Mouse (Mus musculus): ENCODE measurements at regions not wholly inside any gene's neighbourhood (a gene's known extent, or its start where the extent isn't known, plus 50 kb on each side); places are given as distances from the start of the nearest gene placed in this dataset.

DNA sequence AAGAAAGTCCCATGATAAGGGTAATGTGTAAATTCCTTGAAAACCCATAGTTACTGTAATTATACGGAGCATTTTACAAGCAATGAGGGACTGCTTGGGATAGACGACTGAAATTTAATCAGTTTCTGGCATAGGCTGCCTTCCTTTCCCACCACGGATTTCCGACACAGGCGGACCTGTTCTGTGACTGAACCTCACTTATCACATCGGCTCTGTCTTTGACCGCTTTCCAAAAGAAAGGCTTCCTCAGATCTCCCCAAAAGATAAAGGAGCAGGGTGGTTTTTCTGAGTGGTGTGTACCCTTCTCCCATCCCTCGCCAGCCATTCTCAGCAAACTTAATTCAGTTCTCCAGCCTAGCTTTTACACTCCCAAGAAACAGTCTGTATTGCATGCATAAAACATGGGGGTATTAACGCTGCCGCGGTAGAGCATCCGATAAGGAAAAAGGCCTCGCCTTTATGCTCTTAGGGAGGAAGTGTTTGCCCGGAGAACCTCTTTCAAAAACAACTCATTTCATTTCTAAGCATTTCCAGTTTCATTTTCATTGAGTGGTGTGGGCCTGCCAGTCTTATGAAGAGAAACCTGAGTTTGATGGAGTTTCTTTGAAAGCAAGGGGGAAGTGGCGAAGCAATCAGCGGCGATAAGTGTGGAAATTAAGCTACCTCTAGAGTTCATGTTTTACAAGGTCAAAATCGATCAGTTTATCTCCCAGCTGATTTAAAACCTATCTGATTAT lies 435.8 kb upstream of the Adgrl2 start:
- DNase-seq (ENCODE audit: low read depth, low spot score): no peak

- DNase-seq (ENCODE audit: low read depth, low spot score): no peak
Measured at GRCm38 (mm10) chr3:149424306-149424705, 434.0 kb upstream of the Adgrl2 start.

DNA sequence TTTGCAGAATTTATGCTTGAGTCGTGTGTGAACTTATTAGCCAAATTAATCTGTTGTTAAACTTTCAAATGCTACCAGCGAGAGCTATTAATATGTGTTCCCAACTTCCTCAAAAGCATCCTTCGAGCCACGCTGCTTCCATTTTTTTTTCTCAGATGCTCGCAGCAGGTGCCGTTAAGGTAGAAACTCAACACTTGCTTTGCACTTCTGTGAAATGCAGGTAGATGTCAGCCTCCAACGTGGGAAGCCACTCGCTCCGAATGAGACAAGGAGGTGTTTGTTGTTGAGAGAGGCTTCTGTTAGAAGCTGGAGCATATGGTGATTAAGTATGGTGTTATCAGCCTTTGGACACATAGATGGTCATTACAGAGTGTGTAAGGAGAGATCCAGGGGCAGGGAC lies 433.1 kb upstream of the Adgrl2 start:
- no peak for DNase-seq (ENCODE audit: low read depth, low spot score)

DNA sequence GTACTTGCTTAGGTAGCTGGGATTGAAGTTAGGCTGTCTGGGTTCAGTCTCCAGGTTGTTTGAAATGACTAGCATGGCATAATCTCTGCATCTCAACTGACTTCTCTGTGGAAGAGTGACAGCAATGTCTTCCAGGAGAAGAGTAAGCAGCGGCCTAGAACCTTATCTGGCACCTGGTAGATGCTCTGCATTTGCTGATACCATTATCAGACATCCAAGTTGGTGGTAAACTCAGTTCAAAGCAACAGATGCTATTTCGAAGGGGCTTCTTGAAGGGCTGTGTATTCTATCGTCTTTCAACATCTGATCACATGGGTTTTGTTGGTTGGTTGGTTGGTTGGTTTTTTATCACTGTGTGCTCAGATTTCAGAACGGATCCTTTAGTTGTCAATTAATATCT lies 424.7 kb upstream of the Adgrl2 start:
- no peak for DNase-seq (ENCODE audit: low read depth, low spot score)

GRCm38 (mm10) chr3:149413114-149413513 lies 422.8 kb upstream of the Adgrl2 start:
- DNase-seq (ENCODE audit: low read depth, low spot score): no peak

- DNase-seq (ENCODE audit: low read depth, low spot score): no peak
Measured at GRCm38 (mm10) chr3:149410518-149410917, 420.2 kb upstream of the Adgrl2 start.

GRCm38 (mm10) chr3:149408858-149409257 lies 418.5 kb upstream of the Adgrl2 start:
- no peak for DNase-seq (ENCODE audit: low read depth, low spot score)

DNA sequence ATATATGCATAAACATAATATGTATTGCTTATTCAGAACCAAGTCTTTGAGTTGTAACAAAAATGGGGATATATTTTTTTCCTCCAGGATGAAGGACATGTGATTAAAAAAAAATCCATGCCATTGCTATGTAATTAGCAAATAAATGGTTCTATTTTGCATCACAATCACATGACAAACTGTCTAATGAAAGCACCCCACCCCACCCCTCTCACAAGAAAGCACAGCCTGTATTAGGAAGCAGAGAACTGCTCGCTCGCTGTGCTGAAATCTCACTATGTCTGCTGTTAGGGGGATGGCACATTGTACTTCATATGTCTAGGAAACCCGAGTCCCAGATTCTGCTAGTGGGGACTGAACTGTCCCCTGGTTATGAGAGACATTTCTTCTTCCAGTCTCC lies 415.5 kb upstream of the Adgrl2 start:
- DNase-seq (ENCODE audit: low read depth, low spot score): no peak

DNA sequence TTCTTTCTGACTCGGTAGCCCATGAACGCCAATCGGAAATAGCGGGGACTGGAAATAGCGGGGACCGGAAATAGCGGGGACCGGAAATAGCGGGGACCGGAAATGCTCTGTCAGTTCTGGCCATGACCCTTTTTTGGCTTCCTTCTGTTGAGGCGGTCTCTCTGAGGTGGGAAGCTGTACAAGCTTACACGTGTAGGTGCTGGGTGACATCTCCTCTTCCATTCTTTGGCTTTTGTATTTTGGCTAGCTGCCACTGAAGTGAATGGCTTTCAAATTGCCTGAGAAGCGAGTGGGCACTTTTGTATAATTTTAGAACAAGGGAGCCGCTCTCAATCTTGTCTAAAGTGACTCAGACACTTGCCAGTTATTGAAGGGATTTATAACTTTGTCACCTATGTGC lies 414.3 kb upstream of the Adgrl2 start:
- DNase-seq (ENCODE audit: low read depth, low spot score): no peak

DNA sequence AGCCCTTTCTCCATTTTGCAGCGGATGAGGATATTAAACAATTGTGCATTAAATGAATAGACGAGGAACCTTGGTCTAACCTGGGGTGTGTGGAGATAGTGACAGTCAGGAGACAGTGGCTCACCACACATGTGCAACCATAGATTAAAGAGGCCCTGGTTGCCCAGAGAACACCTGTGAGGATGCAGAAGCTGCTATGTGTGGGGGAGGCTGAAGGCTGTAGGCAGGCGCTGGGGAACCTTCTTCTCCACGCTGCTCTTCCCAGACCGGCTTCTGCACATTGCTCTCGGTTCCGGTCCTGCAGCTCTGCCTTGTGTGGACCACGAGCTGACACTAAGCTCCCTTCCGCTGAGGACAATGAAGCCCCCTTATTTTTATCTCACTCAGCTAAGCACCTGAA lies 412.1 kb upstream of the Adgrl2 start:
- no peak for DNase-seq (ENCODE audit: low read depth, low spot score)

DNA sequence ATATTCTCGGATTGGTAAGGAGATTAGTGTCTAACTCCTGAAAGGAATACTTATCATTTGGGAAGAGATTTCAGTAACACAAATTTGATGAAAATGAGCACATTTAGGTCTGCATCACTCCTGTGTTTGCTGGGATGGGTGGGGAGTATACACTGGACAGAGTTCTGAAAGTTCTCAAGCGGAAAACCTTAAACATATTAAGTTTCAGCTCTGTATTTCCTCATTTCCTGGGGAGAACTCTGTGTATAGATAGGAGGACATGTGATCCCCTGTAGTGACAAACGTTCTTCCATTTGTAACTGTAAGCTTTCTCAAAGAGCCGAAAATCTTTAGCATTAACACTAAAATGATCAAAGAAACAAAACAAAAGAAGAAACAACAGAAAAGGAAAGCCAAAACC lies 404.7 kb upstream of the Adgrl2 start:
- no peak for DNase-seq (ENCODE audit: low read depth, low spot score)

DNA sequence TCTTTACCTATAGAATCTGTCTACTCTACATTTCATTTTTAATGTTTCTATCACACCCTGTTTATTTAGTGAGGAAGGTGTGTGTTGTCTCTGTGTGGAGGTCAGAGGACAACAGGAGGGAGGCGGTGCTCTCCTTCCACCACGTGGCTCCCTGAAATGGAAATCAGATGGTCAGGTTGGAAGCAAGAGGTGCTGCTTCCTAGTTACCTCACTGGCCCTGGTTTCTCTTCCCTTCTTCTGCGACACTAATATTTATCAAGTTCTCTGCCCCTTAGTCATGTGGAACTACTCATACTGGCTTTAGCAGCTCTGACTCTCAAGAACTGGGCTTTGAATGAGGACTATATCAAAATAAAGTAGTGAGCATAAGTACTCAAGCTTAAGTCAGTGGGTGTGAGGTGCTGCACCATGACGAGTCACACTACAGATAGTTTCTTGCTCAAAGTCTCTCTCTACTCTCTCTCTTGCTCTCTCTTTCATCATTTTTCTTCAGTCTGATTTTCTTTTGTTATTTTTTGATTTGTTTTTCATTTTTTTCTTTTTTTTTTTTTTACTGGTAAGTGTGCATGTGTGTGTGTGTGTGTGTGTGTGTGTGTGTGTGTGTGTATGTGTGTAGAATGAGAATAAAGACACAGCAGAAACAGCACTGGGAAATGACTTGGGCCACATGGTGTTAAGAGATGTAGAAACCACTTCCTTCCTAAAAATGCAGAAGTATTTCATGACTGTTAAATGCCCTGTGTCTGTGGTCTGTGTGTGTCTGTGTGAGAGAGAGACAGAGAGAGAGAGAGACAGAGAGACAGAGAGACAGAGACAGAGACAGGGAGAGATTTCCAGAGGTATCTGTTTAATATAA lies 403.2 kb upstream of the Adgrl2 start:
- DNase-seq (ENCODE audit: low read depth, low spot score): no peak

GRCm38 (mm10) chr3:149392164-149392563 lies 401.8 kb upstream of the Adgrl2 start:
- DNase-seq (ENCODE audit: low read depth, low spot score): no peak

DNA sequence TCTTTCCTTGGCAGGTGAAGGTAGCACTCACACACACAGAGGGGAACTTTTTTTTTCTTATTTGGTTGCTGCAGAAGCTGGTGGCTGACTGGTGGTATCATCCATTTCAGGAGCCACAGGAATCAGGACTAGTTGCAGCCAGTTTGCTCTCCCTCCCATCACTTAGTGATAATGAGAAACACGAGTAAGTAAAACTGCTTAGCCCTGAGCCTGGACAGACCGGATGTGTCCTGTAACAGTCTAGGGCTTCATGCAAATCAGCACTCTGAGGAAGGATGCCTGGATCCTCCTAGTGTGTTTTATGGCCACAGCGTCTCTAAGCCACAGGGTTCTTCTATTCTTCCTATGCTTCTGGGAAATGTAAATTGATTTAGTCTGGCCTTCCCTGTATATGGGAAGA lies 397.2 kb upstream of the Adgrl2 start:
- DNase-seq (ENCODE audit: low read depth, low spot score): no peak

- no peak for DNase-seq (ENCODE audit: low read depth, low spot score)
Measured at GRCm38 (mm10) chr3:149386027-149386426, 395.7 kb upstream of the Adgrl2 start.

GRCm38 (mm10) chr3:149385336-149385735 lies 395.0 kb upstream of the Adgrl2 start:
- DNase-seq (ENCODE audit: low read depth, low spot score): no peak

GRCm38 (mm10) chr3:149381559-149382245 lies 391.3 kb upstream of the Adgrl2 start:
- DNase-seq (ENCODE audit: low read depth, low spot score): no peak

- DNase-seq (ENCODE audit: low read depth, low spot score): no peak
Measured at GRCm38 (mm10) chr3:149381051-149381450, 390.7 kb upstream of the Adgrl2 start.

- DNase-seq (ENCODE audit: low read depth, low spot score): no peak
Measured at GRCm38 (mm10) chr3:149379866-149380472, 389.6 kb upstream of the Adgrl2 start.

DNA sequence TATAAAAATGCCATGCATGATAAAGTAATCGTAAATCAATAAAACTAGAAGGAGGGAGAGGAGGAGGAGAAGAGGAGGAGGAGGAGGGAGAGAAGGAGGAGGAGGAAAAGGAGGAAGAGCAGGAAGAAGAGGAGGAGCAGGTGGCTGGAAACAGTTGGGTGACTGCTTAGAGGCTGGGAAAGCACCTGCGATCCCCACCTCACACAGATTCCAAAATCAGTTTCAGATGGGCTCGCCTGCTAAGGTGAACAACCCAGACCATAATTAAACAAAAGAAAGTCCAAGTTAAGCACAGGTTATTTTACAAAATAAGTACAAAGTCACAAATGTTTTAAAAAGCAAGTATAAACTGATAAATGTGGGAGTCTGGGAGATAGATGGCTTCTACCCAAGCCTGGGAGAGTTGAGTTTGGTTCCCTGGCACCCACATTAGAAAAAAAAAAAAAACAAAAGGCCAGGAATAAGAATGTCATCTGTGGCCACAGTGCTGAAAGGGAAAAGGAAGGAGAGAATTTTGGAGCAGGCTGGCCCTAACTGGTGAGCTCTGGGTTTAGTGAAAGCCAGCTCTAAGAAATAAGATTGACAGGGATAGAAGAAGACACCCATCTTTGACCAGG lies 389.0 kb upstream of the Adgrl2 start:
- DNase-seq (ENCODE audit: low read depth, low spot score): no peak

GRCm38 (mm10) chr3:149371439-149371838 lies 381.1 kb upstream of the Adgrl2 start:
- DNase-seq (ENCODE audit: low read depth, low spot score): no peak

All from retina, postnatal 7 days (tissue).